ENCODE assay signal across 11 mouse cellular contexts in the genomic region with DNA sequence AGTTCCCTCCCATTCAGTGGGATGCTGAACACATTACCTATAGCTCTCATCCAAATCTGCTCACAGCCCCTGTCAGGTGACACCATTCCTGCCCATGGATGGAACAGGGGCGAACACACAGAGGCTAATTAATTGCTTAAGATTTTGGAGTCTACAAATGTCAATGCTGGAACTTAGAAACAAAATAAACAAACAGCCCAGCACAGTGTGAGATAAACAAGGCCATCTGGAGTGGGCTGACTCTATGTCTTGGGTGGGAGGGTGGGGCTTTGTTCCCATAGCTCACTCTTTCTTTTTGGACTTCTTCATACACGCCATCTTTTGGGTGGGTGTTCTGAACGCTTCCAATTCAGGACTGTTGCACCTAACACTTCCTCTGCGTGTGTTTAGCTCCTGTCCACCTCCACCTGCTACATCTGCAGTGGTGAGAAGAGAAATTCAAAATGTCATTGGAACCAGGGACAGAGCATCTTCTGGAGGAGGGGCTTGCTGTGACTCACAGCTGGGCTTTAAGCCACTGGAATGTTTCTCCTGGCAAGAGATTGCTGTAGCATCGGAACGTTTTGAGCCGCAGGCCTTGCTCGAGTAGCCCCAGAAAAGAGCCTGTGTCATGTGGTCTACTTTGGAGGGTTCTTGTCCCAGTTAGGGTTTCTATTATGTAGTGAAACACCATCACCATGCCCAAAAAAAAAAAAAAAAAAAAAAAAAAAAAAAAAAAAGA. TPM values are rescaled to one million over a fixed set of nuclear protein-coding genes. Genes with fewer than 3 reads are reported as not detected.
DNase-seq lines count a peak whose midpoint lies in the region; ATAC-seq lines count a peak whose summit lies in the region.
"Had no signal": no experiment of that assay in that cellular context is flagged by ENCODE, and none has a peak within 500 bp of the region (broad histone marks: within the 10 kb centered on the region; RNA-seq: fewer than 3 reads in every experiment).

No protein-coding gene starts in this region.

- DNase-seq in heart, postnatal 36 days = peak; percentile 11 to 28
- DNase-seq in heart, adult 8-10 months (ENCODE audit: low spot score) = no peak
- peak; percentile 70 for DNase-seq in 3134 (ENCODE audit: extremely low read depth, insufficient read length, low spot score)
- peak; percentile 90 for DNase-seq in Muller cell, postnatal 12 days (ENCODE audit: inconsistent ontology term)
- no peak for DNase-seq in spleen, postnatal 36 days (ENCODE audit: low spot score in 2 of 2)
- DNase-seq in T-cell, adult 2 months (ENCODE audit: low spot score) = no peak
- DNase-seq: cerebellum, adult 9-11 months; gastrocnemius, postnatal 36 days; kidney, postnatal 25 days had no signal

- no peak overlapping the region for H3K4me2 ChIP-seq in lung, embryonic 16.5 days (ENCODE audit: low read depth, low read length)
- H3K4me2 ChIP-seq: limb, embryonic 12.5 days had no signal

- no peaks in the 10 kb centered on the region for H3K36me3 ChIP-seq in lung, embryonic 16.5 days (ENCODE audit: control insufficient read depth, insufficient read depth, low read length)
- H3K36me3 ChIP-seq: limb, embryonic 12.5 days had no signal

- no peaks in the 10 kb centered on the region for H3K4me1 ChIP-seq in lung, embryonic 16.5 days (replicated peaks; ENCODE audit: control insufficient read depth, insufficient read depth, low read length)

- peak; percentile 71 for ATAC-seq in lung, embryonic 16.5 days (ENCODE audit: low read depth)

- no peak overlapping the region for H3K27ac ChIP-seq in lung, embryonic 16.5 days (ENCODE audit: low read length)
- H3K27ac ChIP-seq: limb, embryonic 12.5 days had no signal

- WGBS in lung, embryonic 16.5 days = 68% methylated on average over 8 of the region's 8 CpGs

- H3K4me3 ChIP-seq in lung, embryonic 16.5 days (ENCODE audit: low read length) = no peak overlapping the region
- H3K4me3 ChIP-seq: limb, embryonic 12.5 days had no signal

- H3K9me3 ChIP-seq in lung, embryonic 16.5 days (ENCODE audit: control insufficient read depth, low read length) = no peaks in the 10 kb centered on the region
- H3K9me3 ChIP-seq: limb, embryonic 12.5 days had no signal

- intact Hi-C loops in heart, postnatal 36 days (cut with DNase I) = no loop called here

- H3K9ac ChIP-seq in lung, embryonic 16.5 days (ENCODE audit: low read length) = no peak overlapping the region
- H3K9ac ChIP-seq: limb, embryonic 12.5 days had no signal

- H3K27me3 ChIP-seq in lung, embryonic 16.5 days (ENCODE audit: control insufficient read depth, insufficient read depth, low read depth, low read length) = no peaks in the 10 kb centered on the region

RNA-seq across cellular contexts. Expression of a gene that starts 37.0 kb away (rescaled TPM):
- total RNA-seq in heart, postnatal 36 days (2021) = 10 to 100 TPM; 75.4 to 81.3 TPM
- total RNA-seq in heart, adult 8-10 months (2022) = 10 to 100 TPM; 69.8 to 70.9 (median 70.0) TPM
- 226 and 238 TPM in 2 replicates for polyA plus RNA-seq in lung, embryonic 16.5 days (2015; fragmentation: Nextera tagmentation; extraction: Ambion mirVana)

Comparison
In these comparisons a context has a peak if more than half of its experiments do, and no peak if none do; other contexts are left out.
1. DNase-seq: peak in heart, postnatal 36 days (2 of 2), 3134 (single experiment) and Muller cell, postnatal 12 days (single experiment); none in heart, adult 8-10 months (single experiment), spleen, postnatal 36 days (0 of 2) and T-cell, adult 2 months (single experiment).